Mouse (Mus musculus) gonadal fat pad, adult 2 months (tissue): ENCODE data around the gene Tmc3. TPM values are rescaled to one million over a fixed set of nuclear protein-coding genes. Genes with fewer than 3 reads are reported as not detected.

Source experiments
- DNase-seq: peaks from one replicate; pipeline ENCODE4 v3.0.0-alpha.2; 2012; ENCODE audit warnings: low read depth
- polyA plus RNA-seq: library from polyadenylated mRNA; depleted of rRNA; stranded (reverse); fragments of >200 nt; gene quantifications from 2 replicates; pipeline ENCODE4 v1.2.3, GENCODE M21; 2012

Tmc3 gene
- polyA plus RNA-seq, 1 experiment = 0.38 TPM

GRCm38 (mm10) chr7:83598997-83599912, 14.5 kb downstream of the Tmc3 start:
- DNase-seq = no peak

GRCm38 (mm10) chr7:83599913-83600286, 15.2 kb downstream of the Tmc3 start:
- no peak for DNase-seq

GRCm38 (mm10) chr7:83604180-83604944, 19.6 kb downstream of the Tmc3 start:
- no peak for DNase-seq

GRCm38 (mm10) chr7:83606796-83607195, 22.1 kb downstream of the Tmc3 start:
- no peak for DNase-seq

- no peak for DNase-seq
Observed at GRCm38 (mm10) chr7:83609891-83610290, 25.2 kb downstream of the Tmc3 start.

- DNase-seq = no peak
Observed at GRCm38 (mm10) chr7:83611886-83612285, 27.2 kb downstream of the Tmc3 start.

GRCm38 (mm10) chr7:83615272-83615671, 30.5 kb downstream of the Tmc3 start:
- no peak for DNase-seq

GRCm38 (mm10) chr7:83615815-83616214, 31.1 kb downstream of the Tmc3 start:
- no peak for DNase-seq

GRCm38 (mm10) chr7:83616268-83616667, 31.5 kb downstream of the Tmc3 start:
- DNase-seq = no peak

GRCm38 (mm10) chr7:83618709-83619108, 34.0 kb downstream of the Tmc3 start:
- no peak for DNase-seq

- DNase-seq = no peak
Observed at GRCm38 (mm10) chr7:83622582-83622981, 37.9 kb downstream of the Tmc3 start.

- no peak for DNase-seq
Observed at GRCm38 (mm10) chr7:83624065-83624464, 39.3 kb downstream of the Tmc3 start.

GRCm38 (mm10) chr7:83626557-83627257, 42.0 kb downstream of the Tmc3 start:
- DNase-seq = no peak

GRCm38 (mm10) chr7:83627369-83627768, 42.6 kb downstream of the Tmc3 start:
- DNase-seq = no peak

- DNase-seq = no peak
Observed at GRCm38 (mm10) chr7:83631073-83631827, 46.5 kb downstream of the Tmc3 start.

GRCm38 (mm10) chr7:83631828-83632681, 47.3 kb downstream of the Tmc3 start, which contains the start of gene Stard5:
Gene Stard5 (plus strand): TSS chr7:83631959.
- DNase-seq = no peak

- no peak for DNase-seq
Observed at GRCm38 (mm10) chr7:83632682-83633120, 48.0 kb downstream of the Tmc3 start.

- DNase-seq = no peak
Observed at GRCm38 (mm10) chr7:83633856-83634255, 49.1 kb downstream of the Tmc3 start.

GRCm38 (mm10) chr7:83635726-83636125, 51.0 kb downstream of the Tmc3 start:
- DNase-seq = no peak

GRCm38 (mm10) chr7:83636425-83636824, 51.7 kb downstream of the Tmc3 start:
- DNase-seq = no peak
